Mouse (Mus musculus) 3T3-L1 (cell line): Measurements from ENCODE around the gene Pdpr.
"Not testable (repeated sequence)": the region's sequence is repeated elsewhere in the genome, so short reads cannot be mapped to it uniquely, and the experiment has no call there.

ENCODE experiments used
- DNase-seq: peaks from one replicate; pipeline ENCODE4 v3.0.0-alpha.2; 2015; ENCODE audit warnings: low read depth, low spot score

Pdpr gene

DNA sequence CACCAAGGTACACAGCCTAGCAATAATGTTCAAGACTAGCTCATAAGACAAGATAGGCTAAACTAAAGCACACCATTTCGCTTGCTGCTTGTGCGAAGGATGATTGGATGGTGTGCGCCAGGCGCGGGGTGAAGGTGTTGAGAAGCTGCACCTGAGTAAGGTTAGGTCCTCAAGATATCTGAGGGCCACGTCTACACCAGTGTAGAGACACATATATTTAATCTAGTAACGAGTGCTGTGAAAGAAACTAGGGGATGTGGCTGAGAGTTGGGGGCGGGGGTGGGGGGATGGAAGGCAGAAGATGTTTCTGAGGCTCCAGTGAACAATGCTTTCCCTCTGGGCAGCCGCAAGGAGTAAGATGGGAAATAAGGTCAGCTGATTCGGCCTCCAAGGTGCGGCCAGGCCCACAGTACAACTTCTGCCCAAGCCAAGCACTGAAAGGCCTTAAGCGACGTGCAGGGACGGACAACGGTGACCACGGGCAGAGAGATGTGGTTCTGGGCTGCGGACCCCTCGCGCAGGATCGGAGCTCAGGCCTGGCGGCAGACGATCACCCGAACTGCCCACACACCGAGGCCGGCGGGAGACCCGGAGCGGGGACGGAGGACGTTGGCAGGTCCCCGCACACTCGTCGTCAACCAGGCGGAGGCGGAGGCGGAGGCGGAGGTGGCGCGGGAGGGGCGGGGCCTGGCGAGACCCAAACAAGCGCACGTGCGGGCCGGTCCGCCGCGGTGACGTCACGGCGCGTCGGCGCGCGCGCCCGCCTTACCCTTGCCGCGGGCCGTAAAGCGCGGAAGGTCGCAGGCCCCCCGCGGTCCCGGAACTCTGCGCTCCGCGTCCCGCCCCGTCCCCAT, at the start of gene Pdpr:
Pdpr (plus strand) TSS at position 766 of the 854 bp plus-strand sequence.
- DNase-seq, result peak; percentile 71

DNA sequence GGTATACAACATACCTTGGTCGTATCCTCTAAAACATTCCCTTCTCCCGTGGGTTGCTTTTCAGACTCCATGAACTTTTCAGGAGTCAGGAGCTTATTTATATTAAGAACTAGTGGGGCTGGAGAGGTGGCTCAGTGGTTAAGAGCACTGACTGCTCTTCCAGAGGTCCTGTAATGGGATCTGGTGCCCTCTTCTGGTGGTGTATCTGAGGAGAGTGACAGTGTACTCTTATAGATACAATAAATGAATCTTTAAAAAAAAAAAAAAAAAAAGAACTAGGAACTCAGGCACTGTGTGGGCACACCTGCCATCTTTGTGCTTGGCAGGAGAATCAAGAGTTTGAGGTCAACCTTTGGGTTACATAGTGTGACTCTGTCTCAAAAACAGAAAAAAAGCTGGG, 45.7 kb upstream of the Pdpr start:
- peak; percentile 63 for DNase-seq

DNA sequence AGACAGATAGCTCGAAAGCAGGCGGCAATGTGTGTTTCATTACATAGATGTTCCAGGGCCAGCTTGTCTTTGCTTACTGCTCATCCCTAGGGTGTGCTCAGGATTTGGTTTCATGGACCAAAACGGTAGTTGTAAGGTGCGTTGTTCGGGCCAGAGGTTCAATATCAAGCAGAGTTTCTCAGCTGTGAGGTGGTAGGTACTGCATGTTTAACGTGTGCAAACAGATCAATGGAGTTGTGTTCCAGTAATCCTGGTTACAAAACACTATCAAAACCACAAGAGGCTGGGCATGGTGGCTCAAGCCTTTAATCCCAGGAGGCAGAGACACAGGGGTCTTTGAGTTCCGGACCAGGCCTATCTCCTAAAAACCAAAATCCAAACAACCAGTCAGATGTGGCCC, 45.3 kb upstream of the Pdpr start:
- DNase-seq, result no peak

DNA sequence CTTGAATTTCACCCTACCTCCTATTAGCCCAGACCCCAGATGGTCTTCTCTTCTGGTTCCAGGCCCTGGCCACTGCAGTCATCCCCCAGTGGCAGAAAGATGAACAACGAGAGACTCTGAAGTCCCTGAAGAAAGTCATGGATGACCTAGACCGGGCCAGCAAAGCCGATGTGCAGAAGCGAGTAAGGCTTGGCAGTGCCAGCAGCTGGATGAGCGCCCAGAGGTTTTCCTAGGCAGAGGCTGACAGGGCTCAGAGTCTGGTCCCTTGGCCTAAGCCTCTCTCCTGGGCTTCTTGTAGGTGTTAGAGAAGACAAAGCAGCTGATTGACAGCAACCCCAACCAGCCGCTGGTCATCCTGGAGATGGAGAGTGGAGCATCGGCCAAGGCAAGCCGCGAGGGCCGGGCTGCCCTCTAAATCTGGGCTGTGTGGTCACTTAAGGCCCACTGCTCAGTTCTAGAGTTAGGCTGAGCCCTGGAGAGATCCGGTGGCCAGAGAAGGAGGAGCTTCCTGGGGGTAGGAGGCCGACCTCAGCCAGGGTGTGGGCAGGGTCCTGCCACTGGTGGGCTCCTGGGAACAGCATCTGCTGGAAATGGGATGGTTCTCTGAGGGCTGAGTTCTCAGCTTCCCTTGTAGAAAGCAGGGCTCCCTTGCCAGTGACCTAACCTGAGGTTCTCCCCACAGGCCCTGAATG, 40.5 kb upstream of the Pdpr start:
- DNase-seq, result peak; percentile 67

DNA sequence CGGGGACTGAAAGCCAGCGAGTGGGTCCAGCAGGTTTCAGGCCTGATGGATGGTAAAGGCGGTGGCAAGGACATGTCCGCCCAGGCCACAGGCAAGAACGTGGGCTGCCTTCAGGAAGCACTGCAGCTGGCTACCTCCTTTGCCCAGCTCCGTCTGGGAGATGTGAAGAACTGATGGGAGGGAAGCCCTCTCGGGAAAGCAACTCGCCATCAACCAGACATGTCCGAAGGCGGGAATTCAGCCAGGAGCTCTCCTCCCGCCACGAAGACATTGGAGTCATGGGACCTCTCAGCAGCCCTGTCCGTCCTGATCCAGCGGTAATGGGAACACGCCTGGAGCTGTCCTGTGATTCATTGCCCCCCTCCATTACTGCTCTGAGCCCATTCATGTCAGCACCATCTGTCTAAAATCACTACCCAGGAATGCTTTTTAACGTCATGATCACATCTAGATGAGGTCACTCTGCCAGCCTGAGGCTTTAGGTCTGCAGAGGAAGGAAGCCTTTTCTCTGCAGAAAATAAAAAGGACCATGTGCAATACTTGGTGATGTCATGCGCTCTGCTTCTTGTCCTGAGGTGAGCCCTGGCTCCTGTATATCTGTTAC, 39.3 kb upstream of the Pdpr start:
- DNase-seq, result peak; percentile 59

DNA sequence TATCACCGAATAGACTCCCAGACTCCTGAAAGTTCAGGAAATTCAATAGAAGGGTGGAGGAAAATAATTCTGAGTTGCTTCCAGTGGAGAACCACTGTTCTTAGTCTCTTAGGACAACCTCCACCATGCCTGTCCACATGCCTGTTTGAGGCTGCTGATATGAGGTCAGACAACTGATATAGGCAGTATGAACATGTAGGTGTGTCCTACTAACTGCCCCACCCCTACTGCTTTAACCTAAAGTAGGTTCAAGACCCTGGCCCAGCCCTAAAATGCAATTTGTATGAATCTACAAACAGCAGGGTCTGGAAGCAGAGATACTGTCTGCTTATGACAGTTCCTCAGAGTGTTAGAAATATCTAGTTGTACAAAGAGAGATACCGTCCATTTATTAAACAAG, 38.8 kb upstream of the Pdpr start:
- no peak for DNase-seq

DNA sequence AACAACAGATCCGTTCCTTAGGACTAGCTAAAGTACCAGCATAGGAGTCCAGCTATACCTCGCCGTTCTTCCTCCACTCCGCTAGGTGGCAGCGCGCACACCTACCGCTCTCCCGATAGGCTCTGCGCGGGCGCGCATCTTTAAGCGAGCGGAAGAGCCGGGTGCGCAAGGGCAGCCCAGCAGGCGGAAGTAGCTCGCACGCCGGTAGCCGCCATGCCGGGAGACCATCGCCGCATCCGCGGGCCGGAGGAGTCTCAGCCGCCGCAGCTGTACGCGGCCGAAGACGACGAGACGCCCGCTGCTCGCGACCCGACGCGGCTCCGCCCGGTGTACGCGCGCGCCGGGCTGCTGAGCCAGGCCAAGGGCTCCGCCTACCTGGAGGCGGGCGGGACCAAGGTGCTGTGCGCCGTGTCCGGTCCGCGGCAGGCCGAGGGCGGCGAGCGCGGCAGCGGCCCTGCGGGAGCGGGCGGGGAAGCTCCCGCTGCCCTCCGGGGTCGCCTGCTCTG, 38.2 kb upstream of the Pdpr start, which contains the start of gene Exosc6:
Exosc6 (plus strand) TSS at position 182 of the 506 bp plus-strand sequence.
- DNase-seq, result peak; percentile 98

DNA sequence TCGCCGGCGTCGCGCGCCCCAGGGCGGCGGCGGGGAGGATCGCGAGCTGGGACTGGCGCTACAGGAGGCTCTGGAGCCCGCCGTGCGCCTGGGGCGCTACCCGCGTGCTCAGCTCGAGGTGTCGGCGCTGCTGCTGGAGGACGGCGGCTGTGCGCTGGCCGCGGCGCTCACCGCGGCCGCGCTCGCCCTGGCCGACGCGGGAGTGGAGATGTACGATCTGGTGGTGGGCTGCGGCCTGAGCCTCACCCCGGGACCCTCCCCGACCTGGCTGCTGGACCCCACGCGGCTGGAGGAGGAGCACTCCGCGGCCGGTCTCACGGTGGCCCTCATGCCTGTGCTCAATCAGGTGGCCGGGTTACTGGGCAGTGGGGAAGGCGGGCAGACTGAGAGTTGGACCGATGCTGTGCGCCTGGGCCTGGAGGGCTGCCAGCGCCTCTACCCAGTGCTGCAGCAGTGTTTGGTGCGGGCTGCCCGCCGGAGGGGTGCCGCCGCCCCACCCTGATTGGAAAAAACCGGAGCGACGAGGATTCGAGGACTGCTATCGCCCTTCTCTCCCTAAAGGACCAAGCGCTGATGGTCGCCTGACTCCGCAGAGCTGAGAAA, 37.6 kb upstream of the Pdpr start:
- peak; percentile 68 for DNase-seq

DNA sequence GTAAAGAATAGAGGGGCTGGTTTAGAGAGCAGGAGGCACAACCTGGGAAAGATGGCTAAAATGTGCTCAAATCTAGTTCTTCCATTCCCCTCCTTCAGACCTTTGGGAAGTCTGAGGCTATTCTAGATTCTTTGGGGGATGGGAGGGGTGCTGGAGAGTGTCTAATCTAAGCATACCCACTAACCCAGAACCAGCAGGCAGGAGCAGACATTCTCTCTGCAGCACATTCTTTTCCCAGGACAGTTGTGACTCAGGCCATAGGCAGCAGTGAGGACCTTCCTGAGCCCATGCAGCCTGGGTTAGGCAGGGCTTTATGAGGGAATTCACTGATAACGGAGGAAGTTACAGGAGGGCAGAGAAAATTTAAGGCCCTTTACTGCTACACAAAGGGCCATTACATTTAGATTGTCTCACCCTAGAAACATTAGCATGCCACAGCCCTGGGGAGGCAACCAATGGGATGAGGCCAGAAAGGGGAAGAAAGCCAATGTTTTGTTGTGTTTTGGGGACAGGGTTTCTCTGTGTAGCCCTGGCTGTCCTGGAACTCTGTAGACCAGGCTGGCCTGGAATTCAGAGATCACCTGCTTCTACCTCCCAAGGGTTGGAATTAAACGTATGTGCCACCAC, 35.4 kb upstream of the Pdpr start:
- DNase-seq, result peak; percentile 86

DNA sequence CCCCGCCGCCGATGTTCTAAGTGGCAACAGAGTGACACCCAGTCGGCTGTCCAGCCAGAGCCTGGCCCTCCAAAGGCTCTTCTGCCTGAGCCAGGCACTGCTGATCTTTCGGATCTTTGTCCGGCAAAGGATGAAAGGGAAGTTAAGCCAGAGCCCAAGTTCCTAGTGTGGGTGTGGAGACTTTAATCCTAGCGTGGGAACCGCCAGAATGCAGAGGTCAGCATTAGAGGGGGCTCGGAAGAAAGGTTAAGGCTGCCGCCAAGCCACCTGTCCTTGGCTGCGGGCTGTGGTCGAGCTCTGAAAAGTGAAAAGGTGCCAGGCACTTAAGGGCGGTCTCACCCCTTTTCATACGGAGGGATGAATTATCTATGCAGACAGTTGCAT, 32.8 kb upstream of the Pdpr start:
- DNase-seq, result no peak

DNA sequence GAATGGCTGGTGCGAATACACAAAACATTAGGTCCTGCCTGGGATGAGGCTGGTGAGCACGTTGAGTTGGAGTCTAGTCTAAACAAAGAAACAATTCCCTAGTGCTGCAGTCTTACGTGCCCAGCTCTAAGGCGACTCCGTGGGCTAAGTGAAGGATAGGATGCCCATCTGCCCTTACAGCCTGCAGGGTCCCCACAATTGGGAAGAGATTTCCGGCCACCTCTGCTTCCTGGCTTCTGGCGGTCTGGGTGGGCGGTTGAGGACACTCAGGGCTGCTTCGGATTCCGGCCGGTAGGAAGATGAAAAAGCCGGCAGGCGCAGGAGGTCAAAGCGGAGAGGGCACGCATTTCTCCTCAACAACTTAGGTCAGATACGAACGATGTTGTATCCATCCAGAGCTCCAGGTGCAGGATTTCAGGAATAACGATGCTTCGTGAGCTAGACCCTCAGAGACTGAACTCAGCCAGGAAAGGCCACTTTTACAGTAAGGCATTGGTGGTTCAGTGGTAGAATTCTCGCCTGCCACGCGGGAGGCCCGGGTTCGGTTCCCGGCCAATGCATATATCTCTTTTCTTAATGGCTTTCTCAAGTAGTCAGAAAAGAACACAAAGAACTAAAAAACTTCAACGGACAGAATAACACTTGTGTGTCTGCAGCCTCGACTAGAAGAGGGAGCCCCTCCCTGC, 32.2 kb upstream of the Pdpr start:
- peak; percentile 82 for DNase-seq

DNA sequence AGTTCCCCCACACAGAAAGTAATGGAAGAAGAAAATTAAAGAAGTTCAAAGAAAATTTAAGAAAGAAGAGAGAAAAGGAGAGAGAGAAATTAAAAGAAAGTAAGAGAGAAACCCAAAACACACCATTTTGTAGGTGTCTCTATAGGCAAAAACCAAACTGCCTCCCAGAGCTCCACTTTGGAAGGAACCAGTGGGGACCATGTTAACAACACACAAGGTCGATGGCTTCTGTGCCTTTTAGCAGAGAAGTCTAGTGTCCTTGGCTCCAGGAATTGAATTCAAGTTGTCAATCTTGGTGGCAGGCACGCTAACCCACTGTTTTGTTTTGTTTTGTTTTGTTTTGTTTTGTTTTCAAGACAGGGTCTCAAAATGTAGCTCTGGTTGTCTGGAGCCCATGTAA, 31.5 kb upstream of the Pdpr start:
- DNase-seq, result no peak

DNA sequence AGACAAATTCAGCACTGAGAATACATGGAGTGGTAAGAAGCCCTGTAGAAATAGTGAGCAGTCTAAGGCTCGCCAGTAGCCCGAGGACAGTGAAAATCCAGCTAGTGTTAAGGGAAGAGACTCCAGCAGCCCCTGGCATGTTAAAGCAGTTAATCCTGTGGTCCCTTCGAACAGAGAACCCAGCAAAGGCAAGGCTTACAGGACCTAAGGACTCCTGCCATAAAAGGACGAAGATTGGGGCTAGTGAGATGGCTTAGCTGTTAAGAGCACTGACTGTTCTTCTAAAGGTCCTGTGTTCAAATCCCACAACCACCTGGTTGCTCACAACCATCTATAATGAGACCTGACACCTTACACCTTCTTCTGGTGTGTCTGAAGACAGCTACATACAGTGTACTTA, 28.1 kb upstream of the Pdpr start:
- DNase-seq, result no peak

DNA sequence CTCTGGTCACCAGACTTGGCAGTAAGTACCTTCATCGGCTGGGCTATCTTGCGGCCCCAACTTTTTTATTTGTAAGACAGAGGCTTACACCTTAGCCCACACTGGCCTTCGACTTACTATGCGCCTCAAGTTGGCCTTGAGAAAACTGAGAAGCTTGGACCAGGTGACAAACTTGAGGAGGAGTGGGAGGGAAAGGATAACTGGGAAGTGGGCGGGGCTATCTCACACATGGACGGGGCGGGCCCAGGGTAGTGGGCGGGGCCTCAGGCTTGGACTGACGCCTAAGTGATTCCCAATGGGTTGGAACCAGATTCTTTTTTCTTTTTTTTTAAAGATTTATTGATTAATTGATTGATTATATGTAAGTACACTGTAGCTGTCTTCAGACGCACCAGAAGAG, 27.0 kb upstream of the Pdpr start:
- DNase-seq, result no peak

DNA sequence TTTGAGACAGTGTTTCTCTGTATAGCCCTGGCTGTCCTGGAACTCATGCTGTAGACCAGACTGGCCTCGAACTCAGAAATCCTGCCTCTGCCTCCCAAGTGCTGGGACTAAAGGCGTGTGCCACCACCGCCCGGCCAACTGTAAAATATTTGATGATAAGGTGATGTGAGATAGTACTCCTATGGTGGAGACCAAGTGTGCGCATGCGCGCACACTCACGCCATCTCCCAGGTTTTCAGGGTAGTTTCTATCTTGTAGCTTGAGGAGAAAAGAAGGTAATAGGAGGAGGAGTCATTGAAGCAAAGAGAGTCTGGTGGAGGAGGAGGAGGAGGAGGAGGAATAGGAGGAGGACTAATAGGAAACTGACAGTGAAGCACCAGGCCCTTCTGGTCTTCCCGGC, 25.8 kb upstream of the Pdpr start:
- DNase-seq, result not testable (repeated sequence)

DNA sequence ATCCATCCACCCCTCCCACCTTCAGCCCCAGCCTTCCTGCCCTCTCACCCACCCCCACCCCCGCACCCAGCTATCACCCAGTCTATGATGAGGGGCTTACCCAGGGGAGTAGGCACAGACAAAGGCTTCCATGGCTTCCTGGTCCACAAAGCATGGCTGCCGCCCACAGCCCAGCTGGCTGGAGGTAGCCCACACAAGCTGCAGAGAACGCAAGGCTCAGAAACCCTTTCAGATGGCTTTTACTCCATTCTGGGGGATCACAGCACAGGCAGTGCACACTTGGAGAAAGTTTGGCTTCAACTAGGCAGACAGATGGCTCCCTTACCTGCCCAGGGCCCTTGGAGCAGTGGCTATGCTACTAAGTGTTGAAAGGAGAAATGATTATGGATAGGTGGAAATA, 18.5 kb upstream of the Pdpr start:
- DNase-seq, result no peak

DNA sequence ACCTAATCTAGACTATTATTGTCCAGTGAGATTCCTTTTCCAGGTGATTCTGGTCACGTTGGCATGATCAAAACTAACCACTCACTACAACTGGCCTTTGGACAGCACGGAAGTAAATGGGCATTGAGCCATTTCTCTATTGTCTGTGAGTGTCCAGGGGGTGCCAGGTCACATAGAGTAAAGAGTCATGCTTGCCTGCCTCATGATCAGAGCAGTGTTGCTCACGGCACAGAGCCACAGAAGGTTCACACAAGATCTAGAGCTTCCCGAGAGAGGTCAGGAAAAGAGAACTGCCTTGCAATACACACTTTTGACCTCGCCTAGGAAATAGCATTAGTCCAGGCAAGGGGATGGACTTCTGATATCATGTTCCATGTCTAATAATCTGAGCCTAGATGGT, 15.0 kb upstream of the Pdpr start:
- no peak for DNase-seq

DNA sequence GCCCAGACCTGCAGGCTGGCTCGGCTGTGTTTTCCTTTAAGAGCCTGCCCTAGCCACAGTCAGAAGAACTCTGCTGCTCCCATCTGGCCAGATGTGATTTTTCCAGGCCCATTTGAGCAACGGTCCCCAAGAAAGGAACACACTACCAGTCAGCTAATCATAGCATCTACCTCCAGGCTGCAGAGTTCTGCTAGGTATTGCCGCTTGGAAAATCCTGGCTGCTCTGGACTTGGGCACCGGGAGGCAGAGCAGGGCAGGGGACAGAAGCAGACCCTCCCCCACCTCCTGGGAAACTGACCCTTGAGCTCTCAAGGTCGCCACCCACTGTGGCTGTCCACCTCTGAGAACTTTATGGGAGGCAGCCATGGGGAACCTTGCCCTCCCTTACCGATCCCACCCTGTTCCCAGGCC, 14.6 kb upstream of the Pdpr start:
- peak; percentile 74 for DNase-seq

DNA sequence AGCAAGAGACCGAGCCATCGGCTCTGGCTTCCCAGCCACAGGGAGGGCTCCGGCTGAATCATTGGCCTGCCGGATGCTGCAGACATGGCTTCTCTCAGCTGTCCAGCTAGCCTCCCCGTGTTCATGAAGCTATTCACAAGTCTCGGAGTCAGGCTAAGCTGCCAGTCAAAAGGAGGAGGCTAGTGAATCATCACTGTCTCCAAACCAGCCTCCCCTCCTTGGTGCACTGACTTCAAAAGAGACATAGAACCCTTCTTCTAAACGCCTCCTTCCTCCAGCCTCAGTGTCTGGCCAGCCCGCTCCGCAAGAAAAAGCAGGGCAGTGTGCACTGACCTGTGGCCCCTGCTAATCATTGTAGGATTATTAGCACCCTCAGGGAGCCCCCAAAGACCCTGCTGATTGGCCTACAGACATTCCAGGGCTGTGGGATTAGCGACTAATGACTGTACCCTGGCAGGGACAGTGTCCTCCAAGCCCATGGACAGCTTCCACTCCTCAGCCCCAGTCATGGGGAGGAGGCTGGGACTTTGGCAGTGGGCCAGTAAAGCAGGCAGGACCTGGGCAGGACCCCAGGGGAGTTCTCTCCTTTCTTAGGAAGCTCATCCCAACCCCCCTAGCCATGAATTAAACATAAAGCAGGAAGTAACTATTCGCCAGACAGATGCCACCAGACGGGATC, 12.7 kb upstream of the Pdpr start:
- DNase-seq, result no peak

DNA sequence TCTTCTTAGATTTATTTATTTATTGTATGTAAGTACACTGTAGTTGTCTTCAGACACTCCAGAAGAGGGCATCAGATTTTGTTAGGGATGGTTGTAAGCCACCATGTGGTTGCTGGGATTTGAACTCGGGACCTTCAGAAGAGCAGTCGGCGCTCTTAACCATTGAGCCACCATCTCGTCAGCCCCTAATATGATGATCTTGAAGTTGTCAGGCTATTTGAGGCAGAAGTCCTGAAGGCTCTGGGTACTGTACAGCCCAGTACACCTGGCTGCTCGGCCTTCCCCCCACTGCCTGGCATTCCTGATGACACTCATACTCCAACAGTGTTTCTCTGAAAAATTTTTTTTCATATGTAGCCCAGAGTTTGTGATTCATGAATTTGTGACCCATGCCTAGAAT, 10.5 kb upstream of the Pdpr start:
- not testable (repeated sequence) for DNase-seq
